Mouse (Mus musculus) kidney, embryonic 14.5 days (tissue): ENCODE results near the gene Bcl6. TPM values are rescaled to one million over a fixed set of nuclear protein-coding genes. Genes with fewer than 3 reads are reported as not detected.

ENCODE experiments used
- ATAC-seq: fragments of 200-750 bp; cut with Nextera tagmentation; 2 replicates; pipeline ENCODE4 v1.8.0; 2017; ENCODE audit warnings: moderate number of reproducible peaks, mild to moderate bottlenecking, moderate TSS enrichment, moderate library complexity; ENCODE audit not compliant: low FRiP score, low TSS enrichment
- H3K27ac ChIP-seq: fragments of 300-500 bp; sonication (generic); 2 replicates; pipeline ENCODE4 v1.5.1; 2014; ENCODE audit warnings: low read depth, mild to moderate bottlenecking, low read length, moderate library complexity, mixed read lengths
- H3K27me3 ChIP-seq: fragments of 300-500 bp; sonication (generic); 2 replicates; pipeline ENCODE4 v1.6.1; 2014; ENCODE audit warnings: mild to moderate bottlenecking, low read length; ENCODE audit not compliant: control insufficient read depth, insufficient read depth
- H3K36me3 ChIP-seq: fragments of 300-500 bp; sonication (generic); 2 replicates; pipeline ENCODE4 v1.6.1; 2014; ENCODE audit warnings: low read length, mixed read lengths; ENCODE audit not compliant: control insufficient read depth, insufficient read depth
- H3K4me1 ChIP-seq: fragments of 300-500 bp; sonication (generic); 2 replicates; pipeline ENCODE4 v1.6.1; 2014; ENCODE audit warnings: low read length, mixed read lengths; ENCODE audit not compliant: control insufficient read depth, insufficient read depth
- H3K4me2 ChIP-seq: fragments of 300-500 bp; sonication (generic); replicated peaks from 2 replicates; pipeline ENCODE4 v1.6.1; 2014; ENCODE audit warnings: low read depth, mild to moderate bottlenecking, low read length
- H3K4me3 ChIP-seq: fragments of 300-500 bp; sonication (generic); 2 replicates; pipeline ENCODE4 v1.5.1; 2014; ENCODE audit warnings: mild to moderate bottlenecking, low read length
- H3K9ac ChIP-seq: fragments of 300-500 bp; sonication (generic); 2 replicates; pipeline ENCODE4 v1.6.1; 2014; ENCODE audit warnings: low read depth, mild to moderate bottlenecking, low read length, moderate library complexity
- H3K9me3 ChIP-seq: fragments of 300-500 bp; sonication (generic); 2 replicates; pipeline ENCODE4 v1.6.1; 2016; ENCODE audit warnings: low read length; ENCODE audit not compliant: control insufficient read depth
- WGBS: fragments of 180-500 bp; shearing (Covaris S2); extraction: QIAGEN DNeasy Blood & Tissue Kit; methylation state at CpG from one replicate; pipeline ENCODE4 v1.1.7; 2014; 5-methylcytosine and 5-hydroxymethylcytosine counted together
- polyA plus RNA-seq: library from polyadenylated mRNA; unstranded; fragments of >200 nt; fragmentation: Nextera tagmentation; extraction: Ambion mirVana; gene quantifications from 2 replicates; pipeline ENCODE4 v1.2.1, GENCODE M21; 2014

The Bcl6 gene
- polyA plus RNA-seq, 1 experiment from 2014 or later: 0.73 TPM

DNA sequence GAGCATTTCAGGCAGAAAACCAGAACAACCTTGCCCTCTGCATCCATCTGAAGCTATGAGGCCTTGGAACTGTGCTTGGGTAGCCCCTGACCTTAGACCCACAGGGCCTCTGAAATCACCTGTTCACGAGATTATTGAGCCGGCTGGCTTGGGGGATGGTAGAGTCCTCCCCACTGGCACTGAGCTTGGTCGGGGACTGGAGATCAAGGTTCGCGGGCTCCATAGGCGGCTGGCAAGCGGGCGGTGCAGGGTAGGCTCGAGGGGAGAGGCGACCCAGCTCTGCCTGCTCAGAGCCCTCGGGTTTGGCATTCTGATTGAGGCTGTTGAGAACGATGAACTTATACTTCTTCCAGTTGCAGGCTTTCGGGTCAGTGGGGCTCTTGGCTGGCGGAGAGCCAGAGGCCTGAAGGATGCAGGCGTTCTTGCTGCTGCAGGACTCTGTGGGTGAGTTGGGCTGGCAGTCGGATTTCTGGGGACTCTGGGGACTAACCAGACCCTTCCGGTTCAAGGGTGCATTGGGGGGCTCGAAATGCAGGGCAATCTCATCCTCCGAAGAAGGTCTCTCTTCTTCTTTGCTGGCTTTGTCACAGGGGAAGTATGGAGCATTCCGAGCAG lies 16.4 kb downstream of the Bcl6 start:
- Histone ChIP-seq H3K27ac (no peak overlapping the region), H3K36me3 (peaks cover 2% of the 10 kb centered on the region; the same call in 1 of the 2 replicates), H3K4me3 (no peak overlapping the region), H3K9ac (no peak overlapping the region), H3K4me1 (0 out of 2 replicates have a peak, but pooled peaks cover 4% of the 10 kb centered on the region), H3K4me2 (no peak overlapping the region), H3K27me3 (no peaks in the 10 kb centered on the region), H3K9me3 (0 out of 2 replicates have a peak, but pooled peaks cover 3% of the 10 kb centered on the region)
- WGBS: 77% methylated on average over 20 of the region's 20 CpGs
- no peak for ATAC-seq

DNA sequence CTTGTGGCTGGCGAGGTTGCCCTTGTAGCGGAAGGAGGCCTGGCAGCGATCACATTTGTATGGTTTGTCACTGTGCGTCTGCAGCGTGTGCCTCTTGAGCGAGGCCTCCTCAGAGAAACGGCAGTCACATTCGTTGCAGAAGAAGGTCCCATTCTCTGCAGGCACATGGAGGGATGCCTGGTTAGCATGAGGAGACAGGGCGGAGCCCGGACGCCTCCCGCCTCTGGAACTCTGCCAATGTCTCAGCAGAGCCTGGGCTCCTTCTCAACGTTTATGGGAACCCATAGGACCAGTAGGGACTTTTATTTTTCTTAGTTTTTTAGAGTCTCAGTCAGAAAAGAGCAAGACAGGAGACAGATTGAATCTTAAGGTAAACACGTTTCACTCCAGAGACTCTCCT lies 18.7 kb downstream of the Bcl6 start:
- 76% methylated on average over 14 of the region's 14 CpGs for whole genome bisulfite sequencing
- ATAC-seq: 0 out of 2 replicates have a peak, but pooled peaks have one; percentile 35

GRCm38 (mm10) chr16:23968888-23969287 lies 19.8 kb downstream of the Bcl6 start:
- Histone ChIP-seq H3K27ac (no peak overlapping the region), H3K9me3 (0 out of 2 replicates have a peak, but pooled peaks cover 3% of the 10 kb centered on the region), H3K36me3 (peaks cover 2% of the 10 kb centered on the region; the same call in 1 of the 2 replicates), H3K9ac (no peak overlapping the region), H3K4me1 (0 out of 2 replicates have a peak, but pooled peaks cover 4% of the 10 kb centered on the region), H3K4me2 (no peak overlapping the region), H3K4me3 (no peak overlapping the region), H3K27me3 (no peaks in the 10 kb centered on the region)
- 89% methylated on average over 4 of the region's 4 CpGs for WGBS
- no peak for ATAC-seq

More for the DNA sequence above, 18.7 kb downstream of the Bcl6 start:
- H3K4me2 ChIP-seq: no peak overlapping the region
- no peak overlapping the region for H3K4me3 ChIP-seq
- H3K9ac ChIP-seq: no peak overlapping the region
- H3K4me1 ChIP-seq: 0 out of 2 replicates have a peak, but pooled peaks cover 4% of the 10 kb centered on the region
- peaks cover 2% of the 10 kb centered on the region; the same call in 1 of the 2 replicates for H3K36me3 ChIP-seq
- H3K27me3 ChIP-seq: no peaks in the 10 kb centered on the region
- 0 out of 2 replicates have a peak, but pooled peaks cover 3% of the 10 kb centered on the region for H3K9me3 ChIP-seq
- no peak overlapping the region for H3K27ac ChIP-seq

DNA sequence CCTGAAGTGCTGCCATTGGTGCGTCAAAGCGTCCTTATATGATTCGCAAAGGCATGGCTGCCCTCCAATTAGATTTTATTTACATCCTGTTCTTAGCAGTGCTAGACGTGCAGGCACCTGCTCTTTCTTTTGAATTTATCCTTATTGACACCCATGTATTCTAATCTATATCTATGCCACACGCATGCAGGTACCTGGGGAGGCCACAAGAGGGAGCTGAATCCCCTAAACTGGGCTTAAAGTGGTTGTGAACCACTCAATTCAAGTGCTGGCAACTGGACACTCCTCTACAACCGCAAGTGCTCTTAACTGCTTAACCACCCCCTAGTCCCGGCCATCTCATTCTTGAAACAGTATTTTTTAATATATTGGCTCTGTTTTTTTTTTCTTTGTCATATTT lies 21.4 kb downstream of the Bcl6 start:
- H3K36me3 ChIP-seq: no peaks in the 10 kb centered on the region; the same call in 1 of the 2 replicates
- ATAC-seq: no peak
- 89% methylated on average over 7 of the region's 7 CpGs for WGBS
- no peak overlapping the region for H3K4me2 ChIP-seq
- no peak overlapping the region for H3K27ac ChIP-seq
- no peaks in the 10 kb centered on the region for H3K27me3 ChIP-seq
- no peak overlapping the region for H3K9ac ChIP-seq
- no peak overlapping the region for H3K4me3 ChIP-seq
- H3K4me1 ChIP-seq: 0 out of 2 replicates have a peak, but pooled peaks cover 4% of the 10 kb centered on the region
- 0 out of 2 replicates have a peak, but pooled peaks cover 3% of the 10 kb centered on the region for H3K9me3 ChIP-seq

- H3K4me1 ChIP-seq: 0 out of 2 replicates have a peak, but pooled peaks cover 4% of the 10 kb centered on the region
- no peak for ATAC-seq
- no peak overlapping the region for H3K9ac ChIP-seq
- no peak overlapping the region for H3K4me3 ChIP-seq
- H3K27me3 ChIP-seq: no peaks in the 10 kb centered on the region
- no peak overlapping the region for H3K27ac ChIP-seq
- 86% methylated on average over 14 of the region's 14 CpGs for WGBS
- no peak overlapping the region for H3K4me2 ChIP-seq
- 0 out of 2 replicates have a peak, but pooled peaks cover 3% of the 10 kb centered on the region for H3K9me3 ChIP-seq
- H3K36me3 ChIP-seq: no peaks in the 10 kb centered on the region; the same call in 1 of the 2 replicates
Observed at GRCm38 (mm10) chr16:23966066-23966465, 22.6 kb downstream of the Bcl6 start.

DNA sequence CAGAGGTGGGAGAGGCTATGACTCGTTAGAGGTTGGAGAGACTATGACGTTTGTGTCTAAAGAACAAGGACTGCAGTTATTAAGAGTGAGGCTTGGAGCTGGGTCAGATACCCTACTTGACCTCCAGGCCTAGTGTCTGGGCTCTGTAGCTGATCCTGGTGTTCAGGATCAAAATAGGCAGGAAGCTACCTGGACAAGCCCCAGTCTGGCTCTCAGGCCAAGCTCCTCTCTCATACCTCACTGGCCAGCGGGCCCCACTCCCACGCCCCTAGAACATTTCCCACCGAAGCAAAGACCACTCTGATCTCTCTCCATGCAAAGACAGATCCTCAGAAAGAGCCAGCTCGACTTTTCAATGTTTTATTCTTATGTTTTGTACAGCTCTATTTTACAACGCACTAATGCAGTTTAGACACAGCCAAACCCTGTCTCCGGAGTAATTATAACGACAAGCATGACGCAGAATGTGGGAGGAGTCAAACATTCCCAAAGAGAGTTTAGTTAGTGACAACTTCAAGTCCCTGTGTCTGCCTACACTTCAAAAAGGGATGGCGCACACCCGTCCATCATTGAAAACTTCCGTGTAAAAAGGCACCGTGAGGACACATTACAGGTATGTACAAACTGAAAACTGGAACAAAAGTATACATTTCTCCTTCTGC lies 23.8 kb downstream of the Bcl6 start:
- Histone ChIP-seq H3K9me3 (0 out of 2 replicates have a peak, but pooled peaks cover 3% of the 10 kb centered on the region), H3K4me1 (no peaks in the 10 kb centered on the region), H3K9ac (no peak overlapping the region), H3K4me2 (no peak overlapping the region), H3K36me3 (no peaks in the 10 kb centered on the region; the same call in 1 of the 2 replicates), H3K27ac (no peak overlapping the region), H3K4me3 (no peak overlapping the region), H3K27me3 (no peaks in the 10 kb centered on the region)
- WGBS: 78% methylated on average over 14 of the region's 14 CpGs
- ATAC-seq: no peak

DNA sequence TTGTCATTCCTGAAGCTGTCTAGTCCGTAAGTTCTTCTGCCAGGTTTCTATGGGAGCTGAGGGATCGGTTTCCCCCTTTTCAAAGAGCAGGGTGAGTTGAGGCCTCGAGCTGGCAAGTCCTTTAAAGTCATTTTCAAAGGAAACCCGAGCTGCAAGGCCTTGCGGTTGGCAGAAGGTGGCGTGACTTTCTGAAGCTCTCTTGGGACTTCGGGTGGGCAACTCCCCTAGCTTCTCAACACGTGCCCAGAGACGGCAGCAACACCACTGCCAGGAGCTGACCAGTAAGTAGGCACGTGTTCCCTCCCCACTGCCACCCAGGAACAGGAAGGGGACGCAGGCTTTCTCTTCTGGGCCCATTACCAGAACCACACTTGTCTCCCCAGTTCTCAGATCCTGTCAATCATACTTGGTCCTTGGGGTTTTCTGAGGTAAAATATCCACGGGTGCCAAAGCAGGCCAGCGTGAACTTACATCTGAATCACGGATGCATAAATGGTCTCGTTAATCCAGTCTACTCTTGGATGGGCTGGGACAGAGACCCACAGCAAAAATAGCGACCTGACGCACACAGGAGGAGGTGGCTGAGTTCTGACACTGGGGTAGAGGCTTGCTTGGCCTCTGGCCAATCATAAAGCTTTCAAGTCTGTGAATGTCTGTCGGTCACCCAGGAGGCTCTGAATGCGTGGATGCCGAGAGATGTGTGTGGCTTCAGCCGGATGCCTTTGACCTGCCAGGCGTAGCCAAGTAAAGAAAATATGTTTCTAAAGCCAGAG lies 24.6 kb downstream of the Bcl6 start:
- H3K4me1 ChIP-seq: no peaks in the 10 kb centered on the region
- 0 out of 2 replicates have a peak, but pooled peaks cover 3% of the 10 kb centered on the region for H3K9me3 ChIP-seq
- no peaks in the 10 kb centered on the region; the same call in 1 of the 2 replicates for H3K36me3 ChIP-seq
- no peaks in the 10 kb centered on the region for H3K27me3 ChIP-seq
- ATAC-seq: no peak
- WGBS: 47% methylated on average over 22 of the region's 22 CpGs
- H3K4me3 ChIP-seq: no peak overlapping the region
- no peak overlapping the region for H3K27ac ChIP-seq
- H3K4me2 ChIP-seq: no peak overlapping the region
- no peak overlapping the region for H3K9ac ChIP-seq

GRCm38 (mm10) chr16:23962401-23962800 lies 26.3 kb downstream of the Bcl6 start:
- H3K4me1 ChIP-seq: no peaks in the 10 kb centered on the region
- H3K4me2 ChIP-seq: no peak overlapping the region
- H3K4me3 ChIP-seq: no peak overlapping the region
- H3K27ac ChIP-seq: no peak overlapping the region
- H3K9me3 ChIP-seq: no peaks in the 10 kb centered on the region
- H3K9ac ChIP-seq: no peak overlapping the region
- H3K27me3 ChIP-seq: no peaks in the 10 kb centered on the region
- no peaks in the 10 kb centered on the region; the same call in 1 of the 2 replicates for H3K36me3 ChIP-seq
- ATAC-seq: no peak
- WGBS: 84% methylated on average over 2 of the region's 2 CpGs
